Mouse (Mus musculus): Measurements from ENCODE around the gene Nkrf.

The Nkrf gene

GRCm38 (mm10) chrX:36902321-36903114 is at the start of gene Nkrf:
Gene Nkrf (minus strand): TSS chrX:36902899.
- no peak for TF ChIP-seq GATA4 (IDR thresholded peaks at IDR 0.05; ENCODE audit: insufficient replicate concordance, low read length)

DNA sequence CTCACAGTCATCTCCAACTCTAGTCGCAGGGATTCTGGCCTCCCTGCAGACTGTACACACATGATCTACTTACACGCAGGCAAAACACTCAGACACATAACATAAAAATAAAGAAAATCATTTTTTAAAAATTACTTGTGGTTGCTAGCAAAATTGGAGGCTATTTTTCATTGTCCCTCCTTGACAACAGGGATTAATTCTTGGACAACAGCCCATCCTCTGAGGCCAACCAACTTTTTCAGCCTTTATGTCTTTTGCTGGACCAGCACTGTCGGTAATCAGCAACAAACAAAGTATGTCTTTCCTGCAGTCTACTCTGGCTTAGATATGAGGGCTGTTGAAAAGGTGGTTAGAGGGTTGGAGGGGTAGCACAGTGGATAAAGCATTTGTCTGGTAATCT is 38.4 kb upstream of the Nkrf start:
- TF ChIP-seq GATA4 (IDR thresholded peaks at IDR 0.05; ENCODE audit: insufficient replicate concordance, low read length), result no peak

GRCm38 (mm10) chrX:36939806-36940413 is 37.2 kb upstream of the Nkrf start:
- TF ChIP-seq GATA4 (IDR thresholded peaks at IDR 0.05; ENCODE audit: insufficient replicate concordance, low read length), result no peak

- no peak for TF ChIP-seq GATA4 (IDR thresholded peaks at IDR 0.05; ENCODE audit: insufficient replicate concordance, low read length)
Observed at GRCm38 (mm10) chrX:36935326-36935966, 32.7 kb upstream of the Nkrf start.

GRCm38 (mm10) chrX:36930574-36930973 is 27.9 kb upstream of the Nkrf start:
- TF ChIP-seq GATA4 (IDR thresholded peaks at IDR 0.05; ENCODE audit: insufficient replicate concordance, low read length), result no peak

GRCm38 (mm10) chrX:36929694-36930093 is 27.0 kb upstream of the Nkrf start:
- TF ChIP-seq GATA4 (IDR thresholded peaks at IDR 0.05; ENCODE audit: insufficient replicate concordance, low read length), result no peak

DNA sequence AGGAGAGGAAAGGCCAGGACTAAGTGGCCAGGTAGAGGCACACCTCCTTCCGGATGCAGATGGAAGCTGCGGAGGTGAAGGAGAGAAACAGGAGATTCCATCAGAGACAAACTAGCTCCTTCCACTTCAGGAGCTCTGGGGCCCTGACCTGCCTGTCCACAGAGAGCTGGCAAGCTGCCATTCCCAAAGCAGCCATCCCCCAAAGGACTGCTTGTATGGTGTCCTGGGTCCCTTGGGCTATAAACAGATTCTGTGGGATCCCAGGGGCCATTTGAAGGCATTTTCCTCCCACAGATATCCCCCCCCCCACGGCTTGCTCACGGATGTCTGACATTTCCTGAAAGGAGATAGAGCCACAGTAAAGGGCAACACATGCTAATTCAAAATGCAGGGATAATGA is 26.1 kb upstream of the Nkrf start:
- no peak for TF ChIP-seq GATA4 (IDR thresholded peaks at IDR 0.05; ENCODE audit: insufficient replicate concordance, low read length)

DNA sequence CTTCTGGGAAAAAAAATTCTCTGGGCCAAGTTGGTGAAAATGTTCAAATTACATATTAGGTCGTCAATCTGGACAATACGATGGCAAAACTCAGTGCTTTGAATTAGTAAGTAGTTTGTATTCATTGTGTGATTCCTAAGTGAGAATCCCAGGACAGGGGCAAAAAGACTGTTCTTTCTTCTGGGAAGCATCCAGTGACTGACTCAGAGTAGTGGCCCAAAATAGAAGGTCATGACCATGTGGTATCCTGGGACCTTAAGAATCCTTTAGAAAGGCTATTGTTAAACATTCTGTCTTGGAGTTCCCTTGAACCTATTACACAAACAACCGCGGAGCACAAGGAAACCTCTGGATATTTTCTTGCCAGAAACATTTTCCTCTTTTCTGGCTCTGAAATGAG is 18.6 kb upstream of the Nkrf start:
- TF ChIP-seq GATA4 (IDR thresholded peaks at IDR 0.05; ENCODE audit: insufficient replicate concordance, low read length), result no peak

DNA sequence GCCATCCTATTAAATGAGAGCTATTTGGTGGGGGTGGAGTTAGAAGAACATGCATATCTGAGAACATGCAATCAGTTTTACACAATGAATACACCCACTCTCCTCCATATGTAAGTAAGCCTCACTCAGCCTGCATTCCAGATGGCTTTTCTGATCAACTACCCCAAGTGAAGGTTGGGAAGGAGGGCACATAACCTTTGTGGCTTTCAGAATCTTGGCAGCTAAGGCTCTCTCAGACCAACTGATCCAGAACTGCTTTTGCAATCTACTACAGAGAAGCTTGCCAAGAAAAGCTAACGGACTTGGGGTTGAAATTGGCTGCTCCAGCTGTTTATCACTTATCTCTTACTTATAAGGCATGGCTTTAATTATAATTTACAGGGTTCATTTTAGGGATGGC is 15.1 kb upstream of the Nkrf start:
- TF ChIP-seq GATA4 (IDR thresholded peaks at IDR 0.05; ENCODE audit: insufficient replicate concordance, low read length), result no peak

- no peak for TF ChIP-seq GATA4 (IDR thresholded peaks at IDR 0.05; ENCODE audit: insufficient replicate concordance, low read length)
Observed at GRCm38 (mm10) chrX:36911343-36911742, 8.6 kb upstream of the Nkrf start.

DNA sequence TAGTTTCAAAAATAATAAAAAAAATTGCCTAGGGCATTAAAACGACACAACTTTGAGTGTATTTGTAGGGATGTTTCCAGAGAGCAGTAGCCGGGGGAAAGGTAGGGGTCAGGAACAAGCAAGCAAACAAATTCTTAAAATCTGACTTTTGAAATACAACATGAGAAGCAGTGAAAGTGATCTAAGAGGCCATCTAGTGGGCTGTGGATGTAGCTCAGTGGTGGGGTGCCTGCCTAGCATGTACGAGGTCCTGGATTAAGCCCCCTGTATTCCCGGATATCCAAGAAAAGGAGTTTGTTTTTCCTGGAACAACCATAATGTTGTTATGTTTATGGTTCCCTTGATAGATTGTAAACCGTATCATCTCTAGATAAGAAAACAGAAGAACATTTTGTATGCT is 3.8 kb upstream of the Nkrf start:
- TF ChIP-seq GATA4 (IDR thresholded peaks at IDR 0.05; ENCODE audit: insufficient replicate concordance, low read length), result no peak

DNA sequence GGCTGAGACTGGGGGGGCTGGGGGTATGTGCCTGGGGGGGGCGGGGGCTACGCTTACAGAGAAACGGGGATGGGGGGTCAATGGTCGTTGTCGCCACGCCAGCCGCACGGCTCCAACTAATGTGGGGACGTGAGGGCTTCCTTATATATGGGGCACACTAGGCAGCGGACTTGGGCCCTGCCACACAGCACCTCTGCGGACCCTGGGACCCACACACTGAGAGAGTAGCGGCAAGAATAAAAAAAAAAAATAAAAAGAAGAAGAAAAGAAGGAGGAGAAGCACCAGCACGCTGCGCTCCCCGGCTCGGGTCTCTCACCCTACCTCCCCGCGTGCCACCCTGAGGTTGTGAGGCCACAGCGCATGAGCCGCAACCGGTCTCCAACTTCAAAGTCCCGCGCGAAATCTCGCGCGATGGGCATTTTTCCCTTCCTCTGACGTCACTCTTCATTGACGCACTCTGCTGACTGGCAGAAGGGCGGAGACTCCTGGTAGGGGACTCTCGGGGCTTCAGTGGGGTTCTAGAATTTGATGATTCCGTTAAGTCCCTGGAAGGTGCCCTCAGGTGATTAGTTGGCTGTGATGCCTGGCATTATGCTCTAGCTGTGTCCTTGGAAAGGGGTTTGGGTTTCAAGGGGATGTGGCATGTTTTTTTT is 543 bp upstream of the Nkrf start:
- no peak for TF ChIP-seq GATA4 (IDR thresholded peaks at IDR 0.05; ENCODE audit: insufficient replicate concordance, low read length)

GRCm38 (mm10) chrX:36901655-36902054 is 1.0 kb downstream of the Nkrf start:
- no peak for TF ChIP-seq GATA4 (IDR thresholded peaks at IDR 0.05; ENCODE audit: insufficient replicate concordance, low read length)

GRCm38 (mm10) chrX:36884719-36885118 is 18.0 kb downstream of the Nkrf start:
- TF ChIP-seq GATA4 (IDR thresholded peaks at IDR 0.05; ENCODE audit: insufficient replicate concordance, low read length), result no peak

GRCm38 (mm10) chrX:36874704-36875128 is 28.0 kb downstream of the Nkrf start:
- TF ChIP-seq GATA4 (IDR thresholded peaks at IDR 0.05; ENCODE audit: insufficient replicate concordance, low read length), result no peak

All from liver, adult (tissue).